Mouse (Mus musculus): Measurements from ENCODE around the gene Nckap5. TPM values are rescaled to one million over a fixed set of nuclear protein-coding genes. Genes with fewer than 3 reads are reported as not detected.

Gene Nckap5
- polyA plus RNA-seq, 1 experiment from 2014 or later, result 3.2 TPM

DNA sequence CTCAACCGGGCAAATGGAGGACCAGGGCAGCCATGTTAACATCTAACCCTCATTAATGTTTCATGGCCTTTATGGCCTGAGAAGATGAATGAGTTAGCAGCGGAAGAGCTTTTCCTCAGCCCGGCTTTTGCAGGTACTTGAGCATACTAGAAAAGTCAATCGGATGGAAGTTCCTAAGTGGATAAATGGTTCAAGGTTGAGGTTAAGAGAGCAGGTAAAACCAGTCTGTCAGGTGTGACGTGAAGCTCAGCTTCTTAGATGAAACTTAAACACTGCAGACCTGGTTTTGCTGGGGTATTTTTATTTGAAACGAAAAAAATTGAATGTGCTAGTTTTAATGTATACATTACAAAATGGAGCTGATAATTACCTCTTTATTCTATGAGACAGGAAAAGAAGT is 671.3 kb downstream of the Nckap5 start:
- 83% methylated on average over 6 of the region's 6 CpGs for WGBS (ENCODE audit: insufficient replicate concordance)
- no peak overlapping the region for H3K9ac ChIP-seq (ENCODE audit: low read depth, low read length)
- no peak for ATAC-seq (replicated peaks; ENCODE audit: insufficient number of reproducible peaks, low FRiP score, low TSS enrichment)
- no peaks in the 10 kb centered on the region for H3K27me3 ChIP-seq (ENCODE audit: control insufficient read depth, insufficient read depth, low read length)
- H3K36me3 ChIP-seq (ENCODE audit: control insufficient read depth, insufficient read depth, low read length), result no peaks in the 10 kb centered on the region
- H3K4me1 ChIP-seq (ENCODE audit: control insufficient read depth, insufficient read depth, low read length), result no peaks in the 10 kb centered on the region
- H3K4me3 ChIP-seq (ENCODE audit: low read depth, low read length), result no peak overlapping the region
- H3K9me3 ChIP-seq (replicated peaks; ENCODE audit: control insufficient read depth, low read length), result no peaks in the 10 kb centered on the region
- no peak overlapping the region for H3K27ac ChIP-seq (ENCODE audit: low read depth, low read length)
- no peak overlapping the region for H3K4me2 ChIP-seq

GRCm38 (mm10) chr1:126155816-126156215 is 674.8 kb downstream of the Nckap5 start:
- no peak for ATAC-seq (replicated peaks; ENCODE audit: insufficient number of reproducible peaks, low FRiP score, low TSS enrichment)
- Histone ChIP-seq H3K4me2 (no peak overlapping the region), H3K4me3 (ENCODE audit: low read depth, low read length) (no peak overlapping the region), H3K27ac (ENCODE audit: low read depth, low read length) (no peak overlapping the region), H3K27me3 (ENCODE audit: control insufficient read depth, insufficient read depth, low read length) (no peaks in the 10 kb centered on the region), H3K9me3 (replicated peaks; ENCODE audit: control insufficient read depth, low read length) (no peaks in the 10 kb centered on the region), H3K9ac (ENCODE audit: low read depth, low read length) (no peak overlapping the region), H3K4me1 (ENCODE audit: control insufficient read depth, insufficient read depth, low read length) (peaks cover 7% of the 10 kb centered on the region; the same call in 1 of the 2 replicates), H3K36me3 (ENCODE audit: control insufficient read depth, insufficient read depth, low read length) (no peaks in the 10 kb centered on the region)
- 59% methylated on average over 5 of the region's 5 CpGs for WGBS (ENCODE audit: insufficient replicate concordance)

DNA sequence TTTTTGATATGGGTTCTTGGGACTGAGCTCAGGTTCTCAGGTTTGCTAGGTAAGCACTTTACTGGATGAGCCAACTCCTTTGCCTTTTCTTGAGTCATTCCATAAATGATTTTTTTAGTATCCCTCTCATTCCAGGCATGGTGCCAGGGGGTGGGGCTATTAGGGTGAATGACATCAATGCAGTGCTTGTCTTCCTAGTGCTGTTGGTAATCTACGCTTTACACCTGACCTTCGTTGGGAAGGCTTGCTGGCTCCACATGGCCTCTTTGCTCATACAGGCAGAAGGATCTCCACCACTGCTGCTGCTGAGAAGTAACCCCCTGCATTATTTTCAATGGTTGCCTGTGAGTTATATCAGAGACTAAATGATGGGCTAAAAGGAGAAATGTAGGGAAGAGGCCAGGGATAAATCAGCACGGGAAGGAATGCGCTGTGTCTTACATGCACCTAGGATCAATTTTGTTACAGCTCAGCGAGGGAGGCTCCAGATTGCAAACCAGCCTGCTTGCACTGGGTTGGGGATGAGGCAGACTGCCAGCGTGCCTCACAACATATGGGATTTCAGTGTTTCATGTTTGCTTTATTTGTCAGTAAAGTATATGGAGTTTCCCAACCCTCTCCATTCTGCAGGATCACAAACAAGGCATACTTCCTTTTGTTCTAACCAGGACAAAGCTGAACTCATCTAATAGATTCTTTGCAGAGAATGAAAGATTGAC is 676.9 kb downstream of the Nckap5 start:
- Histone ChIP-seq H3K9ac (ENCODE audit: low read depth, low read length) (no peak overlapping the region), H3K27ac (ENCODE audit: low read depth, low read length) (no peak overlapping the region), H3K36me3 (ENCODE audit: control insufficient read depth, insufficient read depth, low read length) (no peaks in the 10 kb centered on the region), H3K4me3 (ENCODE audit: low read depth, low read length) (no peak overlapping the region), H3K27me3 (ENCODE audit: control insufficient read depth, insufficient read depth, low read length) (no peaks in the 10 kb centered on the region), H3K4me1 (ENCODE audit: control insufficient read depth, insufficient read depth, low read length) (peaks cover 7% of the 10 kb centered on the region; the same call in 1 of the 2 replicates), H3K9me3 (replicated peaks; ENCODE audit: control insufficient read depth, low read length) (no peaks in the 10 kb centered on the region), H3K4me2 (no peak overlapping the region)
- no peak for ATAC-seq (replicated peaks; ENCODE audit: insufficient number of reproducible peaks, low FRiP score, low TSS enrichment)
- 82% methylated on average over 6 of the region's 6 CpGs for WGBS (ENCODE audit: insufficient replicate concordance)

- Histone ChIP-seq H3K27me3 (ENCODE audit: control insufficient read depth, insufficient read depth, low read length) (no peaks in the 10 kb centered on the region), H3K9ac (ENCODE audit: low read depth, low read length) (no peak overlapping the region), H3K4me3 (ENCODE audit: low read depth, low read length) (no peak overlapping the region), H3K4me2 (no peak overlapping the region), H3K4me1 (ENCODE audit: control insufficient read depth, insufficient read depth, low read length) (peaks cover 7% of the 10 kb centered on the region; the same call in 1 of the 2 replicates), H3K27ac (ENCODE audit: low read depth, low read length) (no peak overlapping the region), H3K9me3 (replicated peaks; ENCODE audit: control insufficient read depth, low read length) (no peaks in the 10 kb centered on the region), H3K36me3 (ENCODE audit: control insufficient read depth, insufficient read depth, low read length) (no peaks in the 10 kb centered on the region)
- WGBS (ENCODE audit: insufficient replicate concordance), result 61% methylated on average over 6 of the region's 6 CpGs
- no peak for ATAC-seq (replicated peaks; ENCODE audit: insufficient number of reproducible peaks, low FRiP score, low TSS enrichment)
Measured at GRCm38 (mm10) chr1:126152217-126152616, 678.4 kb downstream of the Nckap5 start.

DNA sequence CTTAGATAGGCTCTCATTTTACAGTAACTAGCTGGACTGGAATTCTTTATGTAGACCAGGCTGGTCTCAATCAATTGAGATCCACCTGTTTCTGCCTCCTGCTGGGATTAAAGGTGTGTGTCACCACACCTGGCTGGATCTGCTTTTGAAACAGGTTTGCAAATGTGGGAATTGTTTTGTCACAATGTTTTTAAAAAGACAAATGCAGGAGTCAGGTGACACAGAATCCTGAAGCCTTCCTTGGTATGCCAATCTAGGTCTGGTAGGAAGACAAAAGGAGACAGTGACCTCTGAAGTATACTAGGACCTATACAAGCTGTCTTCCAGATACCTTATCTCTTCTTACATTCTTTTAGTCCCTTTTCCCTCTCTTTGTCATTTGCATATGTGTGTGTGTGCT is 680.6 kb downstream of the Nckap5 start:
- Histone ChIP-seq H3K4me3 (ENCODE audit: low read depth, low read length) (no peak overlapping the region), H3K4me2 (no peak overlapping the region), H3K4me1 (ENCODE audit: control insufficient read depth, insufficient read depth, low read length) (peaks cover 7% of the 10 kb centered on the region; the same call in 1 of the 2 replicates), H3K9me3 (replicated peaks; ENCODE audit: control insufficient read depth, low read length) (no peaks in the 10 kb centered on the region), H3K27me3 (ENCODE audit: control insufficient read depth, insufficient read depth, low read length) (no peaks in the 10 kb centered on the region), H3K9ac (ENCODE audit: low read depth, low read length) (no peak overlapping the region), H3K27ac (ENCODE audit: low read depth, low read length) (no peak overlapping the region), H3K36me3 (ENCODE audit: control insufficient read depth, insufficient read depth, low read length) (no peaks in the 10 kb centered on the region)
- ATAC-seq (replicated peaks; ENCODE audit: insufficient number of reproducible peaks, low FRiP score, low TSS enrichment), result no peak

DNA sequence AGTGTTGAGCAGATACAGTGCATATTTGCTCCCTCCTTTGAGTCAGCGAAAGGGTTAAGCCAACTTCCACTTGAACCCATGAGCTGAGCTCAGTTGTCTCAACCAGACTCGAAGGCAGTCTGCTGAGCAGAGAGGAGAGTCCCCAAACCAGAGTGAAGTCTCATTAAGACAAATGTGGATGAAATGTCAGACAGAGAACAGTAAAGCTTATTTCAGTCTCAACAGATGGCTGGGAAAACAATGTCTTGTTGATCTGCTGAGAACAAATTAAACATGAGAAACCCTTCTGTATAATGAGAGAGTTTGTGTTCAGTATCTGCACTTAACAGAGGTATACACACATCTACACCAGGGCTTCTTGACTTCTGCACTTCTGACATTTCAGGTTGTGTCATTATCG is 694.9 kb downstream of the Nckap5 start:
- H3K4me1 ChIP-seq (ENCODE audit: control insufficient read depth, insufficient read depth, low read length), result no peaks in the 10 kb centered on the region
- WGBS (ENCODE audit: insufficient replicate concordance), result 74% methylated on average over 3 of the region's 3 CpGs
- H3K36me3 ChIP-seq (ENCODE audit: control insufficient read depth, insufficient read depth, low read length), result no peaks in the 10 kb centered on the region
- no peak overlapping the region for H3K27ac ChIP-seq (ENCODE audit: low read depth, low read length)
- H3K9ac ChIP-seq (ENCODE audit: low read depth, low read length), result no peak overlapping the region
- H3K4me3 ChIP-seq (ENCODE audit: low read depth, low read length), result no peak overlapping the region
- H3K4me2 ChIP-seq, result no peak overlapping the region
- no peaks in the 10 kb centered on the region for H3K9me3 ChIP-seq (replicated peaks; ENCODE audit: control insufficient read depth, low read length)
- no peaks in the 10 kb centered on the region for H3K27me3 ChIP-seq (ENCODE audit: control insufficient read depth, insufficient read depth, low read length)
- no peak for ATAC-seq (replicated peaks; ENCODE audit: insufficient number of reproducible peaks, low FRiP score, low TSS enrichment)

DNA sequence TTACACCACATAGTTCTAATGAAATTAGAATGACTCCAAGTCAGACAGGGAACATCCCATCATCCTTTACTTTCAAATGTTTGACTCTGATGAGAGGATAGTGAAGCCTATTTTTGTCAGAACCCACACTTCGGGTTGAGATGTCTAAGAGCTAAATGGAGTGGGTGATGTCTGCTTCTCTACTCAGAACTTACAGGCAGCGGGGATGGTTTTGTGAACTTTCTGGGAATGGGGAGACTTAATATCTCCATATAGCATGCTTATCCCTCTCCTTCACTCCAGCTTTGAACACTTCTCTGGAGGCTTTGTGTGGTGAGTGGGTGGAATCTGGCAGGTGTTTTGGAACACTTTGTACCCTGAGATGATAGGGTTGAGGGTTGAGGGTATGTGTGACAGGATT is 698.3 kb downstream of the Nckap5 start:
- Histone ChIP-seq H3K9me3 (replicated peaks; ENCODE audit: control insufficient read depth, low read length) (no peaks in the 10 kb centered on the region), H3K36me3 (ENCODE audit: control insufficient read depth, insufficient read depth, low read length) (no peaks in the 10 kb centered on the region), H3K9ac (ENCODE audit: low read depth, low read length) (no peak overlapping the region), H3K4me2 (no peak overlapping the region), H3K4me1 (ENCODE audit: control insufficient read depth, insufficient read depth, low read length) (no peaks in the 10 kb centered on the region), H3K27me3 (ENCODE audit: control insufficient read depth, insufficient read depth, low read length) (no peaks in the 10 kb centered on the region), H3K4me3 (ENCODE audit: low read depth, low read length) (no peak overlapping the region), H3K27ac (ENCODE audit: low read depth, low read length) (no peak overlapping the region)
- 76% methylated on average over 2 of the region's 2 CpGs for WGBS (ENCODE audit: insufficient replicate concordance)
- no peak for ATAC-seq (replicated peaks; ENCODE audit: insufficient number of reproducible peaks, low FRiP score, low TSS enrichment)

- Histone ChIP-seq H3K4me2 (no peak overlapping the region), H3K27me3 (ENCODE audit: control insufficient read depth, insufficient read depth, low read length) (no peaks in the 10 kb centered on the region), H3K9ac (ENCODE audit: low read depth, low read length) (no peak overlapping the region), H3K4me1 (ENCODE audit: control insufficient read depth, insufficient read depth, low read length) (no peaks in the 10 kb centered on the region), H3K4me3 (ENCODE audit: low read depth, low read length) (no peak overlapping the region), H3K27ac (ENCODE audit: low read depth, low read length) (no peak overlapping the region), H3K36me3 (ENCODE audit: control insufficient read depth, insufficient read depth, low read length) (no peaks in the 10 kb centered on the region), H3K9me3 (replicated peaks; ENCODE audit: control insufficient read depth, low read length) (no peaks in the 10 kb centered on the region)
- WGBS (ENCODE audit: insufficient replicate concordance), result 34% methylated on average over 1 of the region's 1 CpGs
- ATAC-seq (replicated peaks; ENCODE audit: insufficient number of reproducible peaks, low FRiP score, low TSS enrichment), result no peak
Measured at GRCm38 (mm10) chr1:126129129-126129528, 701.5 kb downstream of the Nckap5 start.

- no peak overlapping the region for H3K27ac ChIP-seq (ENCODE audit: low read depth, low read length)
- no peaks in the 10 kb centered on the region for H3K36me3 ChIP-seq (ENCODE audit: control insufficient read depth, insufficient read depth, low read length)
- ATAC-seq (replicated peaks; ENCODE audit: insufficient number of reproducible peaks, low FRiP score, low TSS enrichment), result no peak
- no peak overlapping the region for H3K4me2 ChIP-seq
- no peak overlapping the region for H3K9ac ChIP-seq (ENCODE audit: low read depth, low read length)
- WGBS (ENCODE audit: insufficient replicate concordance), result 73% methylated on average over 5 of the region's 5 CpGs
- no peaks in the 10 kb centered on the region for H3K9me3 ChIP-seq (replicated peaks; ENCODE audit: control insufficient read depth, low read length)
- H3K27me3 ChIP-seq (ENCODE audit: control insufficient read depth, insufficient read depth, low read length), result no peaks in the 10 kb centered on the region
- H3K4me1 ChIP-seq (ENCODE audit: control insufficient read depth, insufficient read depth, low read length), result no peaks in the 10 kb centered on the region
- H3K4me3 ChIP-seq (ENCODE audit: low read depth, low read length), result no peak overlapping the region
Measured at GRCm38 (mm10) chr1:126123111-126123510, 707.5 kb downstream of the Nckap5 start.
